Mouse (Mus musculus) limb, embryonic 12.5 days (tissue): ENCODE results near the gene Dab1. TPM values are rescaled to one million over a fixed set of nuclear protein-coding genes. Genes with fewer than 3 reads are reported as not detected.

Source experiments
- ATAC-seq: fragments of 200-750 bp; cut with Nextera tagmentation; 2 replicates; pipeline ENCODE4 v1.8.0; 2017; ENCODE audit warnings: low read depth, moderate TSS enrichment; ENCODE audit not compliant: insufficient number of reproducible peaks, insufficient read depth, low FRiP score, low TSS enrichment
- H3K27ac ChIP-seq: fragments of 300-500 bp; sonication (generic); 2 replicates; pipeline ENCODE4 v1.5.1; 2016; ENCODE audit warnings: mild to moderate bottlenecking, moderate library complexity
- H3K27me3 ChIP-seq: fragments of 300-500 bp; sonication (generic); 2 replicates; pipeline ENCODE4 v1.6.1; 2016; ENCODE audit warnings: mild to moderate bottlenecking, moderate library complexity
- H3K36me3 ChIP-seq: fragments of 300-500 bp; sonication (generic); 2 replicates; pipeline ENCODE4 v1.6.1; 2016; ENCODE audit warnings: mild to moderate bottlenecking, moderate library complexity
- H3K4me1 ChIP-seq: fragments of 300-500 bp; sonication (generic); replicated peaks from 2 replicates; pipeline ENCODE4 v1.6.1; 2016
- H3K4me2 ChIP-seq: fragments of 300-500 bp; sonication (generic); 2 replicates; pipeline ENCODE4 v1.6.1; 2016; ENCODE audit warnings: mild to moderate bottlenecking, moderate library complexity
- H3K4me3 ChIP-seq: fragments of 300-500 bp; sonication (generic); replicated peaks from 2 replicates; pipeline ENCODE4 v1.5.1; 2016; ENCODE audit warnings: mild to moderate bottlenecking
- H3K9ac ChIP-seq: fragments of 300-500 bp; sonication (generic); replicated peaks from 2 replicates; pipeline ENCODE4 v1.6.1; 2016; ENCODE audit warnings: mild to moderate bottlenecking, moderate library complexity
- H3K9me3 ChIP-seq: fragments of 300-500 bp; sonication (generic); 2 replicates; pipeline ENCODE4 v1.6.1; 2016; ENCODE audit warnings: mild to moderate bottlenecking, moderate library complexity
- WGBS: fragments of 180-500 bp; shearing (Covaris S2); methylation state at CpG from one replicate; pipeline ENCODE4 v1.1.7; 2016; 5-methylcytosine and 5-hydroxymethylcytosine counted together
- polyA plus RNA-seq: library from polyadenylated mRNA; unstranded; fragments of >200 nt; fragmentation: Nextera tagmentation; extraction: Ambion mirVana; gene quantifications from 2 replicates; pipeline ENCODE4 v1.2.1, GENCODE M21; 2016

The Dab1 gene
- polyA plus RNA-seq, 1 experiment from 2014 or later: 23.8 TPM

GRCm38 (mm10) chr4:104371136-104371535 is 752.0 kb downstream of the Dab1 start:
- Histone ChIP-seq H3K4me2 (no peak overlapping the region), H3K4me3 (no peak overlapping the region), H3K36me3 (no peaks in the 10 kb centered on the region), H3K27ac (no peak overlapping the region), H3K9me3 (peaks cover 6% of the 10 kb centered on the region; the same call in 1 of the 2 replicates), H3K27me3 (peaks cover 55% of the 10 kb centered on the region), H3K4me1 (peaks cover 22% of the 10 kb centered on the region), H3K9ac (no peak overlapping the region)
- WGBS: 81% methylated on average over 8 of the region's 8 CpGs
- no peak for ATAC-seq

GRCm38 (mm10) chr4:104374191-104374590 is 755.0 kb downstream of the Dab1 start:
- no peak overlapping the region for H3K4me2 ChIP-seq
- WGBS: 75% methylated on average over 1 of the region's 1 CpGs
- no peak for ATAC-seq
- H3K27me3 ChIP-seq: peaks cover 26% of the 10 kb centered on the region
- no peak overlapping the region for H3K27ac ChIP-seq
- no peak overlapping the region for H3K4me3 ChIP-seq
- no peaks in the 10 kb centered on the region for H3K36me3 ChIP-seq
- H3K9me3 ChIP-seq: peaks cover 6% of the 10 kb centered on the region; the same call in 1 of the 2 replicates
- no peak overlapping the region for H3K9ac ChIP-seq
- peaks cover 6% of the 10 kb centered on the region for H3K4me1 ChIP-seq

- no peaks in the 10 kb centered on the region for H3K36me3 ChIP-seq
- H3K4me2 ChIP-seq: 0 out of 2 replicates have a peak overlapping the region, but pooled peaks have one; percentile 13
- H3K9ac ChIP-seq: no peak overlapping the region
- WGBS: 12% methylated on average over 7 of the region's 7 CpGs
- H3K27me3 ChIP-seq: no peaks in the 10 kb centered on the region
- no peak overlapping the region for H3K4me3 ChIP-seq
- H3K4me1 ChIP-seq: peaks cover 28% of the 10 kb centered on the region
- no peak overlapping the region for H3K27ac ChIP-seq
- H3K9me3 ChIP-seq: no peaks in the 10 kb centered on the region
- ATAC-seq: no peak
Measured at GRCm38 (mm10) chr4:104384704-104385103, 765.5 kb downstream of the Dab1 start.

GRCm38 (mm10) chr4:104385272-104385671 is 766.1 kb downstream of the Dab1 start:
- 14% methylated on average over 5 of the region's 5 CpGs for WGBS

DNA sequence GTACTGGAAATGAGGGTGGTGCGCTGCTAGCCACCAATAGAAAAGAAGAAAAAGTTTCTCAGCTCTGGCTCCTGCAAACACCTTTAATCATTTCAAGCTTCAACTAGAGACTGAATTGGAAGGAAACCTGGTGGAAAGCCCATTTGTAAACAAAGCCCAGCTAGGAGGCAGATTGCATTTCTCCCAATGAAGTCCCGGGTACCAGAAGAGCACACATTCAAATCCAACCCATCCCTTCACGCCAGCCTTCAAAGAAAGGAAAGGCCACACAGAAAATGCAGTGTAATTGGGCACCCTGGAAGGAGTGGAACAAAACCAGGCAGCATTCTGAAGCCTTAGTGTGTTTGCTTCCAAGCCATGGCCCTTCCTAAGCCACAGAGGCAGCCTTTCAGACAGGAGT is 776.4 kb downstream of the Dab1 start:
- no peak overlapping the region for H3K4me3 ChIP-seq
- ATAC-seq: no peak
- no peak overlapping the region for H3K9ac ChIP-seq
- H3K27me3 ChIP-seq: no peaks in the 10 kb centered on the region
- WGBS: 81% methylated on average over 3 of the region's 3 CpGs
- no peaks in the 10 kb centered on the region for H3K9me3 ChIP-seq
- no peak overlapping the region for H3K4me2 ChIP-seq
- H3K4me1 ChIP-seq: peaks cover 7% of the 10 kb centered on the region; the same call in 1 of the 2 replicates
- H3K36me3 ChIP-seq: no peaks in the 10 kb centered on the region
- H3K27ac ChIP-seq: no peak overlapping the region

More at GRCm38 (mm10) chr4:104385272-104385671, 766.1 kb downstream of the Dab1 start:
- H3K4me1 ChIP-seq: peaks cover 28% of the 10 kb centered on the region
- H3K9ac ChIP-seq: no peak overlapping the region
- H3K9me3 ChIP-seq: no peaks in the 10 kb centered on the region
- no peaks in the 10 kb centered on the region for H3K27me3 ChIP-seq
- H3K4me3 ChIP-seq: no peak overlapping the region
- ATAC-seq: peak; percentile 47; the same call in 1 of the 2 replicates
- H3K36me3 ChIP-seq: no peaks in the 10 kb centered on the region
- H3K4me2 ChIP-seq: 0 out of 2 replicates have a peak overlapping the region, but pooled peaks have one; percentile 13
- no peak overlapping the region for H3K27ac ChIP-seq

DNA sequence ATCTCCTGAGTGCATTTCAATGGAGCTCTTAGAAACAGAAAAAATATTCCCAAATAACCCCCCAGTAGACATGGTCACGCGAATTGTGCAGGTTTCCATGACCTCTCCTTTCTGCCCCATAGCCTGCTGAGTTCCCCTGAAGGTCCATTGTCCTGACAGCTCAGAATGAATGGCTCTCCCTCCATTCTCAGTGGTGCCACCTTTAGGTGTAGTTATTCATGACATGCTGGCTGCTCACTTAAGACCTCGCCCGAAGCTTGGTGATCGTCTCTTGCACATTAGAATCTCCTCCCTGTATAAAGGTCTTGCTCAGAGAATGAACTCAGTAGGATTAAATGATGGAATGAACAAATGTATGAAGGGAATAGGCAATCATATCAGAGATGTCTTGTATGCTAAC is 776.9 kb downstream of the Dab1 start:
- H3K9ac ChIP-seq: no peak overlapping the region
- WGBS: 91% methylated on average over 5 of the region's 5 CpGs
- H3K27me3 ChIP-seq: no peaks in the 10 kb centered on the region
- no peak overlapping the region for H3K27ac ChIP-seq
- H3K4me1 ChIP-seq: peaks cover 7% of the 10 kb centered on the region; the same call in 1 of the 2 replicates
- H3K4me3 ChIP-seq: no peak overlapping the region
- ATAC-seq: no peak
- no peaks in the 10 kb centered on the region for H3K9me3 ChIP-seq
- H3K36me3 ChIP-seq: no peaks in the 10 kb centered on the region
- no peak overlapping the region for H3K4me2 ChIP-seq

DNA sequence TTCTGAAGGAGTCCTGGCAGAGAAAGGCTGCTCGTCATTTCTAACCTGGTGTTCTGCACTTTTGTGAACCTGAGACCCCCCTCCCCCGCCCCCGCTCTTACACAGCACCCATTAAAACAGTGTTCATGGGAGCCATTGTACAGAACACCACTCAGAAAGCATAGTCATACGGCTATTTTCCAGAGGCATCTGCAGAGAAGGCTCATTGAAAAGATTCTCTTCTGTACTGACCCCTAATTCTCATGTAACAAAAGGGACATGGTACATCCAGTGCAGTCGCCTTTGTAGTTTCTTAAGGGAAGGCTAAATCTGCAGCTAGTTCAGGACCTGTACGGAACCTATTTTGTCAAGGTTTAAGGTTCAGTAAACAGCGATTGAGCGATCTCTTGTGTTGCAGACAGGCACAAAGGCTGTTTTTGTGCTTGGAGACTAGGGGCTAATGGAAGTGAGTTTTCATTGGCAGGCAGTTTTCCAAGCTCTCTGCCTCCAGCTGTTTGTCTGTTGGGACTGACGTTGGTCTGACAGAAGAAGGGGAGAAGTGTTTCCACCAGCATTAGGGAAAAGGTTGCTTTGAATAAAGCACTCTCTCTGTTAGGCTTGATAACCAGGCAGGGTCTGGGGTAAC is 780.1 kb downstream of the Dab1 start:
- ATAC-seq: no peak; the same call in 1 of the 2 replicates
- Histone ChIP-seq H3K27ac (peak overlapping the region; percentile 79), H3K36me3 (no peaks in the 10 kb centered on the region), H3K9me3 (no peaks in the 10 kb centered on the region), H3K27me3 (no peaks in the 10 kb centered on the region), H3K4me2 (peak overlapping the region; percentile 24), H3K4me3 (no peak overlapping the region), H3K4me1 (peaks cover 7% of the 10 kb centered on the region; the same call in 1 of the 2 replicates), H3K9ac (no peak overlapping the region)
- 63% methylated on average over 9 of the region's 9 CpGs for WGBS

GRCm38 (mm10) chr4:104404099-104404498 is 784.9 kb downstream of the Dab1 start:
- H3K9ac ChIP-seq: no peak overlapping the region
- H3K36me3 ChIP-seq: no peaks in the 10 kb centered on the region
- no peak overlapping the region for H3K27ac ChIP-seq
- no peaks in the 10 kb centered on the region for H3K9me3 ChIP-seq
- WGBS: 89% methylated on average over 5 of the region's 5 CpGs
- no peaks in the 10 kb centered on the region; the same call in 1 of the 2 replicates for H3K27me3 ChIP-seq
- peaks cover 5% of the 10 kb centered on the region; the same call in 1 of the 2 replicates for H3K4me1 ChIP-seq
- no peak for ATAC-seq
- no peak overlapping the region for H3K4me3 ChIP-seq
- no peak overlapping the region for H3K4me2 ChIP-seq

GRCm38 (mm10) chr4:104410922-104411321 is 791.8 kb downstream of the Dab1 start:
- Histone ChIP-seq H3K27me3 (no peaks in the 10 kb centered on the region), H3K4me3 (no peak overlapping the region), H3K27ac (no peak overlapping the region), H3K36me3 (no peaks in the 10 kb centered on the region), H3K9me3 (no peaks in the 10 kb centered on the region), H3K4me2 (no peak overlapping the region), H3K4me1 (peaks cover 16% of the 10 kb centered on the region), H3K9ac (no peak overlapping the region)
- no peak for ATAC-seq
- WGBS: 79% methylated on average over 6 of the region's 6 CpGs

- 38% methylated on average over 2 of the region's 2 CpGs for WGBS
- Histone ChIP-seq H3K4me1 (peaks cover 23% of the 10 kb centered on the region), H3K27me3 (no peaks in the 10 kb centered on the region), H3K9me3 (no peaks in the 10 kb centered on the region), H3K36me3 (no peaks in the 10 kb centered on the region), H3K4me3 (no peak overlapping the region), H3K9ac (no peak overlapping the region), H3K4me2 (no peak overlapping the region), H3K27ac (no peak overlapping the region)
- no peak for ATAC-seq
Measured at GRCm38 (mm10) chr4:104415482-104415881, 796.3 kb downstream of the Dab1 start.

- 91% methylated on average over 2 of the region's 2 CpGs for WGBS
- H3K4me2 ChIP-seq: no peak overlapping the region
- ATAC-seq: no peak
- peaks cover 23% of the 10 kb centered on the region for H3K4me1 ChIP-seq
- no peak overlapping the region for H3K9ac ChIP-seq
- no peaks in the 10 kb centered on the region for H3K9me3 ChIP-seq
- no peaks in the 10 kb centered on the region for H3K27me3 ChIP-seq
- no peak overlapping the region for H3K4me3 ChIP-seq
- no peak overlapping the region for H3K27ac ChIP-seq
- no peaks in the 10 kb centered on the region for H3K36me3 ChIP-seq
Measured at GRCm38 (mm10) chr4:104418354-104418753, 799.2 kb downstream of the Dab1 start.
